Mouse (Mus musculus) heart, embryonic 10.5 days (tissue): ENCODE measurements around the gene Ralgapa1. TPM values are rescaled to one million over a fixed set of nuclear protein-coding genes. Genes with fewer than 3 reads are reported as not detected.

ENCODE experiments used
- microRNA-seq: library from miRNA; unstranded; fragments of <30 nt; microRNA quantifications from one replicate; pipeline ENCODE4, GENCODE M21; 2017
- polyA plus RNA-seq: library from polyadenylated mRNA; unstranded; fragments of >200 nt; fragmentation: Nextera tagmentation; extraction: Ambion mirVana; gene quantifications from 2 replicates; pipeline ENCODE4 v1.2.1, GENCODE M21; 2016

The Ralgapa1 gene
- polyA plus RNA-seq, 1 experiment from 2014 or later, result 13.9 TPM

Small RNAs within 50 kb of the gene (microRNA-seq; reads per million reads assigned to microRNA genes)
- gene Gm23394, result 1.5 reads per million

Other genes with a start within 250 kb of the Ralgapa1 start
- gene Insm2, start 221.7 kb downstream of the Ralgapa1 start, polyA plus RNA-seq, result 0.06 TPM in 1 of 2 replicates, not detected in the other
- 35.2 and 38.7 TPM in 2 replicates for gene Brms1l, start 15.2 kb upstream of the Ralgapa1 start, polyA plus RNA-seq